Mouse (Mus musculus): ENCODE results near the gene Plcb4. TPM values are rescaled to one million over a fixed set of nuclear protein-coding genes. Genes with fewer than 3 reads are reported as not detected.

Plcb4 gene
- polyA plus RNA-seq, 1 experiment from 2014 or later, result 19.4 TPM

GRCm38 (mm10) chr2:135996936-135997335 is 338.1 kb downstream of the Plcb4 start:
- Histone ChIP-seq H3K27ac (peak overlapping the region; percentile 59; the same call in 1 of the 2 replicates), H3K9ac (no peak overlapping the region)
- ATAC-seq, result no peak

GRCm38 (mm10) chr2:135997361-135998150 is 338.7 kb downstream of the Plcb4 start:
- H3K4me3 ChIP-seq, result no peak overlapping the region
- H3K27me3 ChIP-seq, result no peaks in the 10 kb centered on the region
- peaks cover 14% of the 10 kb centered on the region for H3K4me1 ChIP-seq
- no peaks in the 10 kb centered on the region for H3K36me3 ChIP-seq (ENCODE audit: poor library complexity, severe bottlenecking)
- ATAC-seq, result peak; percentile 63
- H3K9ac ChIP-seq, result peak overlapping the region; percentile 34; the same call in 1 of the 2 replicates
- peak overlapping the region; percentile 37 for H3K4me2 ChIP-seq
- H3K27ac ChIP-seq, result peak overlapping the region; percentile 59
- WGBS, result 53% methylated on average over 18 of the region's 18 CpGs
- H3K9me3 ChIP-seq (replicated peaks), result no peaks in the 10 kb centered on the region

More at GRCm38 (mm10) chr2:135996936-135997335, 338.1 kb downstream of the Plcb4 start:
- H3K4me2 ChIP-seq, result no peak overlapping the region
- H3K36me3 ChIP-seq (ENCODE audit: poor library complexity, severe bottlenecking), result no peaks in the 10 kb centered on the region
- 83% methylated on average over 6 of the region's 6 CpGs for WGBS
- H3K9me3 ChIP-seq (replicated peaks), result no peaks in the 10 kb centered on the region
- peaks cover 14% of the 10 kb centered on the region for H3K4me1 ChIP-seq
- no peaks in the 10 kb centered on the region for H3K27me3 ChIP-seq
- H3K4me3 ChIP-seq, result no peak overlapping the region

GRCm38 (mm10) chr2:135998886-135999285 is 340.1 kb downstream of the Plcb4 start:
- H3K27ac ChIP-seq, result no peak overlapping the region
- 0 out of 2 replicates have a peak, but pooled peaks cover 4% of the 10 kb centered on the region for H3K36me3 ChIP-seq (ENCODE audit: poor library complexity, severe bottlenecking)
- WGBS, result 89% methylated on average over 7 of the region's 7 CpGs

GRCm38 (mm10) chr2:135999361-135999760 is 340.6 kb downstream of the Plcb4 start:
- Histone ChIP-seq H3K9me3 (replicated peaks) (no peaks in the 10 kb centered on the region), H3K4me3 (no peak overlapping the region), H3K4me2 (no peak overlapping the region), H3K27me3 (no peaks in the 10 kb centered on the region), H3K4me1 (peaks cover 14% of the 10 kb centered on the region), H3K36me3 (ENCODE audit: poor library complexity, severe bottlenecking) (0 out of 2 replicates have a peak, but pooled peaks cover 4% of the 10 kb centered on the region), H3K9ac (no peak overlapping the region), H3K27ac (no peak overlapping the region)
- ATAC-seq, result no peak
- 83% methylated on average over 1 of the region's 1 CpGs for WGBS

More at GRCm38 (mm10) chr2:135998886-135999285, 340.1 kb downstream of the Plcb4 start:
- Histone ChIP-seq H3K4me3 (no peak overlapping the region), H3K9me3 (replicated peaks) (no peaks in the 10 kb centered on the region), H3K4me2 (no peak overlapping the region), H3K9ac (no peak overlapping the region), H3K4me1 (peaks cover 14% of the 10 kb centered on the region), H3K27me3 (no peaks in the 10 kb centered on the region)
- ATAC-seq, result no peak

- no peak overlapping the region for H3K4me3 ChIP-seq
- H3K9ac ChIP-seq, result no peak overlapping the region
- no peak overlapping the region for H3K27ac ChIP-seq
- no peak overlapping the region for H3K4me2 ChIP-seq
- 63% methylated on average over 5 of the region's 5 CpGs for WGBS
- 0 out of 2 replicates have a peak, but pooled peaks cover 4% of the 10 kb centered on the region for H3K36me3 ChIP-seq (ENCODE audit: poor library complexity, severe bottlenecking)
- H3K9me3 ChIP-seq (replicated peaks), result no peaks in the 10 kb centered on the region
- H3K4me1 ChIP-seq, result peaks cover 14% of the 10 kb centered on the region
- no peaks in the 10 kb centered on the region for H3K27me3 ChIP-seq
- no peak for ATAC-seq
Measured at GRCm38 (mm10) chr2:136000933-136001332, 342.1 kb downstream of the Plcb4 start.

GRCm38 (mm10) chr2:136002118-136002517 is 343.3 kb downstream of the Plcb4 start:
- ATAC-seq, result peak; percentile 31
- H3K36me3 ChIP-seq (ENCODE audit: poor library complexity, severe bottlenecking), result 0 out of 2 replicates have a peak, but pooled peaks cover 4% of the 10 kb centered on the region
- no peaks in the 10 kb centered on the region for H3K27me3 ChIP-seq
- H3K9ac ChIP-seq, result no peak overlapping the region
- peaks cover 14% of the 10 kb centered on the region for H3K4me1 ChIP-seq
- H3K27ac ChIP-seq, result no peak overlapping the region
- no peak overlapping the region for H3K4me2 ChIP-seq
- no peak overlapping the region for H3K4me3 ChIP-seq
- WGBS, result 53% methylated on average over 7 of the region's 7 CpGs
- no peaks in the 10 kb centered on the region for H3K9me3 ChIP-seq (replicated peaks)

- H3K4me3 ChIP-seq, result no peak overlapping the region
- no peaks in the 10 kb centered on the region for H3K9me3 ChIP-seq (replicated peaks)
- H3K36me3 ChIP-seq (ENCODE audit: poor library complexity, severe bottlenecking), result peaks cover 13% of the 10 kb centered on the region; the same call in 1 of the 2 replicates
- H3K4me1 ChIP-seq, result 0 out of 2 replicates have a peak, but pooled peaks cover 2% of the 10 kb centered on the region
- no peak overlapping the region for H3K9ac ChIP-seq
- no peak for ATAC-seq
- no peaks in the 10 kb centered on the region for H3K27me3 ChIP-seq
- no peak overlapping the region for H3K4me2 ChIP-seq
- 93% methylated on average over 1 of the region's 1 CpGs for WGBS
- no peak overlapping the region for H3K27ac ChIP-seq
Measured at GRCm38 (mm10) chr2:136003836-136004235, 345.0 kb downstream of the Plcb4 start.

- WGBS, result 96% methylated on average over 5 of the region's 5 CpGs
- no peak for ATAC-seq
- Histone ChIP-seq H3K9me3 (replicated peaks) (no peaks in the 10 kb centered on the region), H3K9ac (no peak overlapping the region), H3K27ac (no peak overlapping the region), H3K4me3 (no peak overlapping the region), H3K36me3 (ENCODE audit: poor library complexity, severe bottlenecking) (peaks cover 17% of the 10 kb centered on the region; the same call in 1 of the 2 replicates), H3K4me1 (0 out of 2 replicates have a peak, but pooled peaks cover 2% of the 10 kb centered on the region), H3K4me2 (no peak overlapping the region), H3K27me3 (no peaks in the 10 kb centered on the region)
Measured at GRCm38 (mm10) chr2:136006280-136006679, 347.5 kb downstream of the Plcb4 start.

GRCm38 (mm10) chr2:136012759-136013158 is 353.9 kb downstream of the Plcb4 start:
- H3K9ac ChIP-seq, result no peak overlapping the region
- no peak overlapping the region for H3K4me2 ChIP-seq
- WGBS, result 94% methylated on average over 9 of the region's 9 CpGs
- H3K9me3 ChIP-seq (replicated peaks), result no peaks in the 10 kb centered on the region
- no peaks in the 10 kb centered on the region for H3K27me3 ChIP-seq
- no peaks in the 10 kb centered on the region for H3K4me1 ChIP-seq
- no peak overlapping the region for H3K27ac ChIP-seq
- H3K4me3 ChIP-seq, result no peak overlapping the region
- peaks cover 19% of the 10 kb centered on the region for H3K36me3 ChIP-seq (ENCODE audit: poor library complexity, severe bottlenecking)
- no peak for ATAC-seq

GRCm38 (mm10) chr2:136048464-136048863 is 389.7 kb downstream of the Plcb4 start:
- Histone ChIP-seq H3K9ac (no peak overlapping the region), H3K27me3 (0 out of 2 replicates have a peak, but pooled peaks cover 15% of the 10 kb centered on the region), H3K9me3 (replicated peaks) (no peaks in the 10 kb centered on the region), H3K4me1 (peaks cover 15% of the 10 kb centered on the region), H3K27ac (no peak overlapping the region), H3K4me3 (no peak overlapping the region), H3K36me3 (ENCODE audit: poor library complexity, severe bottlenecking) (no peaks in the 10 kb centered on the region), H3K4me2 (no peak overlapping the region)
- WGBS, result 89% methylated on average over 4 of the region's 4 CpGs
- ATAC-seq, result no peak

GRCm38 (mm10) chr2:136050793-136051615 is 392.2 kb downstream of the Plcb4 start:
- peak overlapping the region; percentile 34; the same call in 1 of the 2 replicates for H3K9ac ChIP-seq

More at GRCm38 (mm10) chr2:136050793-136051615, 392.2 kb downstream of the Plcb4 start:
- no peaks in the 10 kb centered on the region for H3K36me3 ChIP-seq (ENCODE audit: poor library complexity, severe bottlenecking)
- peaks cover 15% of the 10 kb centered on the region for H3K4me1 ChIP-seq
- H3K27me3 ChIP-seq, result 0 out of 2 replicates have a peak, but pooled peaks cover 15% of the 10 kb centered on the region
- H3K4me3 ChIP-seq, result peak overlapping the region; percentile 29
- H3K27ac ChIP-seq, result no peak overlapping the region
- peak; percentile 73; the same call in 1 of the 2 replicates for ATAC-seq
- no peaks in the 10 kb centered on the region for H3K9me3 ChIP-seq (replicated peaks)
- WGBS, result 17% methylated on average over 27 of the region's 27 CpGs
- H3K4me2 ChIP-seq, result peak overlapping the region; percentile 59

Measured in forebrain, embryonic 13.5 days (tissue).